Mouse (Mus musculus) limb, embryonic 11.5 days (tissue): ENCODE data around the gene Cep19. TPM values are rescaled to one million over a fixed set of nuclear protein-coding genes. Genes with fewer than 3 reads are reported as not detected.
"Not testable (repeated sequence)": the region's sequence is repeated elsewhere in the genome, so short reads cannot be mapped to it uniquely, and the experiment has no call there.

ENCODE experiments used
- ATAC-seq: fragments of 200-750 bp; cut with Nextera tagmentation; 2 replicates; pipeline ENCODE4 v1.8.0; 2017; ENCODE audit warnings: low read depth; ENCODE audit not compliant: insufficient number of reproducible peaks, low FRiP score, low TSS enrichment
- DNase-seq: peaks from one replicate; pipeline ENCODE4 v3.0.0-alpha.2; 2015; ENCODE audit warnings: low spot score
- H3K27ac ChIP-seq: fragments of 300-500 bp; sonication (generic); replicated peaks from 2 replicates; pipeline ENCODE4 v1.5.1; 2014; ENCODE audit warnings: low read depth, mild to moderate bottlenecking, low read length
- H3K27me3 ChIP-seq: fragments of 300-500 bp; sonication (generic); 2 replicates; pipeline ENCODE4 v1.6.1; 2014; ENCODE audit warnings: mild to moderate bottlenecking, low read length, mixed read lengths; ENCODE audit not compliant: control insufficient read depth, insufficient read depth
- H3K36me3 ChIP-seq: fragments of 300-500 bp; sonication (generic); 2 replicates; pipeline ENCODE4 v1.6.1; 2014; ENCODE audit warnings: mild to moderate bottlenecking, low read length, moderate library complexity, mixed read lengths; ENCODE audit not compliant: control insufficient read depth, insufficient read depth
- H3K4me1 ChIP-seq: fragments of 300-500 bp; sonication (generic); 2 replicates; pipeline ENCODE4 v1.6.1; 2014; ENCODE audit warnings: low read length, mixed read lengths; ENCODE audit not compliant: control insufficient read depth, insufficient read depth
- H3K4me2 ChIP-seq: fragments of 300-500 bp; sonication (generic); 2 replicates; pipeline ENCODE4 v1.6.1; 2014; ENCODE audit warnings: low read depth, mild to moderate bottlenecking, moderate library complexity; ENCODE audit not compliant: severe bottlenecking
- H3K4me3 ChIP-seq: fragments of 300-500 bp; sonication (generic); 2 replicates; pipeline ENCODE4 v1.5.1; 2014; ENCODE audit warnings: low read depth, low read length
- H3K9ac ChIP-seq: fragments of 300-500 bp; sonication (generic); 2 replicates; pipeline ENCODE4 v1.6.1; 2014; ENCODE audit warnings: mild to moderate bottlenecking, low read length
- H3K9me3 ChIP-seq: fragments of 300-500 bp; sonication (generic); 2 replicates; pipeline ENCODE4 v1.6.1; 2016; ENCODE audit warnings: low read length; ENCODE audit not compliant: control insufficient read depth
- WGBS: fragments of 180-500 bp; shearing (Covaris S2); extraction: QIAGEN DNeasy Blood & Tissue Kit; methylation state at CpG from one replicate; pipeline ENCODE4 v1.1.7; 2014; 5-methylcytosine and 5-hydroxymethylcytosine counted together
- polyA plus RNA-seq: library from polyadenylated mRNA; unstranded; fragments of >200 nt; fragmentation: Nextera tagmentation; extraction: Ambion mirVana; gene quantifications from 2 replicates; pipeline ENCODE4 v1.2.1, GENCODE M21; 2014

Cep19 gene
- polyA plus RNA-seq, 1 experiment from 2014 or later = 44.3 TPM

GRCm38 (mm10) chr16:32075762-32076161 lies 23.8 kb upstream of the Cep19 start:
- DNase-seq = no peak
- no peaks in the 10 kb centered on the region for H3K27me3 ChIP-seq
- no peak overlapping the region for H3K4me2 ChIP-seq
- no peak overlapping the region for H3K9ac ChIP-seq
- peaks cover 6% of the 10 kb centered on the region for H3K4me1 ChIP-seq
- H3K27ac ChIP-seq = no peak overlapping the region
- 43% methylated on average over 1 of the region's 1 CpGs for WGBS
- H3K4me3 ChIP-seq = no peak overlapping the region
- no peaks in the 10 kb centered on the region for H3K36me3 ChIP-seq
- ATAC-seq = no peak
- no peaks in the 10 kb centered on the region for H3K9me3 ChIP-seq

GRCm38 (mm10) chr16:32076406-32076805 lies 23.2 kb upstream of the Cep19 start:
- 87% methylated on average over 3 of the region's 3 CpGs for WGBS
- H3K27ac ChIP-seq = no peak overlapping the region
- no peak overlapping the region for H3K9ac ChIP-seq
- H3K4me2 ChIP-seq = no peak overlapping the region
- H3K27me3 ChIP-seq = no peaks in the 10 kb centered on the region
- no peaks in the 10 kb centered on the region for H3K36me3 ChIP-seq
- no peak for ATAC-seq
- peaks cover 6% of the 10 kb centered on the region for H3K4me1 ChIP-seq
- H3K4me3 ChIP-seq = no peak overlapping the region
- DNase-seq = no peak
- no peaks in the 10 kb centered on the region for H3K9me3 ChIP-seq

GRCm38 (mm10) chr16:32077648-32078407 lies 21.8 kb upstream of the Cep19 start:
- no peak overlapping the region; the same call in 1 of the 2 replicates for H3K27ac ChIP-seq
- DNase-seq (no peak), ATAC-seq (no peak)
- 17% methylated on average over 13 of the region's 13 CpGs for WGBS
- H3K4me3 ChIP-seq = peak overlapping the region; percentile 75
- H3K9me3 ChIP-seq = no peaks in the 10 kb centered on the region
- peak overlapping the region; percentile 49 for H3K4me2 ChIP-seq
- peaks cover 6% of the 10 kb centered on the region for H3K4me1 ChIP-seq
- H3K9ac ChIP-seq = peak overlapping the region; percentile 95
- no peaks in the 10 kb centered on the region for H3K27me3 ChIP-seq
- H3K36me3 ChIP-seq = no peaks in the 10 kb centered on the region

GRCm38 (mm10) chr16:32078408-32078990 lies 21.1 kb upstream of the Cep19 start:
- Histone ChIP-seq H3K27me3 (no peaks in the 10 kb centered on the region), H3K4me2 (peak overlapping the region; percentile 49), H3K9me3 (no peaks in the 10 kb centered on the region), H3K4me1 (peaks cover 6% of the 10 kb centered on the region), H3K9ac (peak overlapping the region; percentile 95), H3K4me3 (peak overlapping the region; percentile 75), H3K36me3 (no peaks in the 10 kb centered on the region), H3K27ac (peak overlapping the region; percentile 89)
- DNase-seq (peak; percentile 75), ATAC-seq (no peak)
- WGBS = under 1% methylated on average over 30 of the region's 30 CpGs

- under 1% methylated on average over 49 of the region's 60 CpGs for WGBS
- H3K9ac ChIP-seq = peak within 1 kb of the TSS; percentile 95
- ATAC-seq (peak; percentile 95), DNase-seq (peak; percentile 93)
- H3K36me3 ChIP-seq = no peaks in the 10 kb centered on the region
- no peaks in the 10 kb centered on the region for H3K9me3 ChIP-seq
- H3K27me3 ChIP-seq = no peaks in the 10 kb centered on the region
- peak within 1 kb of the TSS; percentile 89 for H3K27ac ChIP-seq
- H3K4me1 ChIP-seq = peaks cover 6% of the 10 kb centered on the region
- peak within 1 kb of the TSS; percentile 75 for H3K4me3 ChIP-seq
- H3K4me2 ChIP-seq = peak within 1 kb of the TSS; percentile 49
Observed at GRCm38 (mm10) chr16:32078991-32079511, 20.5 kb upstream of the Cep19 start, which contains the start of gene Pak2. Gene Pak2 (minus strand): TSS chr16:32079342.

DNA sequence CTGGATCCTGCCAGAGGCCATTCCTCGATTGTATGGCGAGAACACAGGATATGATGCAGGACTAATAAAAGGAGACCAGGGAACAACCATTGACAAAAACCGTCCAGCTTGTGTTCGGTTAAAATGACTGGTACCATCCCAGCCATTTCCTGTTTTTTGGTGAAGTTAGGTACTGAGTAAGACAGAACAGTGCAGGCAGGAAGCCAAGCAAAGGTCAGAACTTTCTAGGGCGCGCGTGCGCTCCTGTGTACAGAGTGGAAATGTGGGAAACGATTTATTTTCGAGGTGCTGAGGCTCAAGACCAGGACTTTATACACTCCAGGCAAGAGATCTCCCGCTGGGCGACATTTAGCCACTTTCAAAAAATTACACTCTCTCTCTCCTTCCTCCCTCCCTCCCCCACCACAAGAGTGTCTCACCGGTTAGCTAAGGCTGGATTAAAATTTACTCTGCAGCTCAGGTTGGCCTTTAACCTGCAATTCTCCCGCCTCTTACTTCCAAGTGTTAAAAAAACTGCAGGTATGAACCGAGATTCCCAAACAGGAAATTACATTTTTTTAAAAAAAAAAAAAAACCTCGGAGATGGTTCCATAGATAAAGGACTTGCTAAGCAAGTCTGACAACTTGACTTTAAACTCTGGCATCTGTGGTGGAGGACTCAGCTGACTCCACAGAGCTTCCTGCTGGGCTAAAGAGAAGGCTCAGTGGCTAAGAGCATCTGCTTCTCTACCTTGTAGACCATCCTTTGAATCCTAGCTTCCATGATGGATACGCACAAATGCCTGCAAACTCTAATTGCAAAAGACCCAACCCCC lies 11.8 kb upstream of the Cep19 start:
- ATAC-seq (no peak), DNase-seq (no peak)
- Histone ChIP-seq H3K27ac (no peak overlapping the region), H3K27me3 (no peaks in the 10 kb centered on the region), H3K36me3 (peaks cover 7% of the 10 kb centered on the region; the same call in 1 of the 2 replicates), H3K9ac (no peak overlapping the region), H3K4me2 (no peak overlapping the region), H3K4me3 (no peak overlapping the region), H3K4me1 (no peaks in the 10 kb centered on the region), H3K9me3 (no peaks in the 10 kb centered on the region)
- WGBS = 79% methylated on average over 17 of the region's 17 CpGs

- peaks cover 9% of the 10 kb centered on the region; the same call in 1 of the 2 replicates for H3K36me3 ChIP-seq
- ATAC-seq (no peak), DNase-seq (no peak)
- no peak overlapping the region for H3K27ac ChIP-seq
- WGBS = 89% methylated on average over 7 of the region's 7 CpGs
- no peaks in the 10 kb centered on the region for H3K9me3 ChIP-seq
- no peak overlapping the region for H3K9ac ChIP-seq
- no peak overlapping the region for H3K4me2 ChIP-seq
- no peaks in the 10 kb centered on the region for H3K27me3 ChIP-seq
- no peaks in the 10 kb centered on the region for H3K4me1 ChIP-seq
- no peak overlapping the region for H3K4me3 ChIP-seq
Observed at GRCm38 (mm10) chr16:32091466-32091865, 8.1 kb upstream of the Cep19 start.

- not testable (repeated sequence) for H3K27me3 ChIP-seq, H3K4me2 ChIP-seq, H3K9ac ChIP-seq, H3K9me3 ChIP-seq, H3K4me1 ChIP-seq, ATAC-seq, H3K4me3 ChIP-seq, H3K27ac ChIP-seq, DNase-seq, H3K36me3 ChIP-seq
- 92% methylated on average over 2 of the region's 2 CpGs for WGBS
Observed at GRCm38 (mm10) chr16:32097757-32098156, 1.8 kb upstream of the Cep19 start.
